Mouse (Mus musculus) T-helper 17 cell (primary cell): Measurements from ENCODE around the gene Sugct.
"Not testable (repeated sequence)": the region's sequence is repeated elsewhere in the genome, so short reads cannot be mapped to it uniquely, and the experiment has no call there.

ENCODE experiments used
- in situ Hi-C, 2 experiments: fragments of 300-600 bp; cut with MboI, MseI; formaldehyde crosslinking; loops; 1 replicate in 1 of 2; 2 replicates in 1 of 2; pipeline ENCODE4 v1.15.1; 2025; ENCODE audit warnings: high pct_unique_total_duplicates in 2 of 2

The Sugct gene

GRCm38 (mm10) chr13:17624976-17625375 lies 70.4 kb downstream of the Sugct start:
- in situ Hi-C loops = no loop called here

GRCm38 (mm10) chr13:17606217-17606616 lies 89.1 kb downstream of the Sugct start:
- in situ Hi-C loops = no loop called here

- in situ Hi-C loops = no loop called here
Measured at GRCm38 (mm10) chr13:17604670-17605069, 90.7 kb downstream of the Sugct start.

GRCm38 (mm10) chr13:17603756-17604155 lies 91.6 kb downstream of the Sugct start:
- in situ Hi-C loops = no loop called here

GRCm38 (mm10) chr13:17585267-17585913 lies 110.0 kb downstream of the Sugct start:
- in situ Hi-C loops = no loop called here

GRCm38 (mm10) chr13:17584804-17585203 lies 110.5 kb downstream of the Sugct start:
- in situ Hi-C loops = no loop called here

GRCm38 (mm10) chr13:17581684-17582083 lies 113.7 kb downstream of the Sugct start:
- in situ Hi-C loops = no loop called here

- in situ Hi-C loops = no loop called here
Measured at GRCm38 (mm10) chr13:17559357-17559756, 136.0 kb downstream of the Sugct start.

GRCm38 (mm10) chr13:17536341-17536740 lies 159.0 kb downstream of the Sugct start:
- in situ Hi-C loops = no loop called here

GRCm38 (mm10) chr13:17534871-17535270 lies 160.5 kb downstream of the Sugct start:
- in situ Hi-C loops = no loop called here

GRCm38 (mm10) chr13:17534469-17534868 lies 160.9 kb downstream of the Sugct start:
- in situ Hi-C loops = no loop called here

- in situ Hi-C loops = no loop called here
Measured at GRCm38 (mm10) chr13:17511184-17511778, 184.1 kb downstream of the Sugct start.

GRCm38 (mm10) chr13:17494936-17495335 lies 200.4 kb downstream of the Sugct start:
- in situ Hi-C loops = no loop called here

GRCm38 (mm10) chr13:17494056-17494574 lies 201.2 kb downstream of the Sugct start:
- in situ Hi-C loops = no loop called here

- in situ Hi-C loops = not testable (repeated sequence)
Measured at GRCm38 (mm10) chr13:17457981-17458380, 237.4 kb downstream of the Sugct start.

- in situ Hi-C loops = loop anchor here (10.0 to 25.0 kb wide), 2 partner anchors 1420 to 1428 kb away; partner anchors contain the start of gene Inhba (in 1 of the 2)
Measured at GRCm38 (mm10) chr13:17432139-17432916, 263.0 kb downstream of the Sugct start.

- in situ Hi-C loops = loop anchor here in 1 of 2 experiments (10.0 kb wide), 1 partner anchor 1437 kb away; no protein-coding TSS in a partner anchor
Measured at GRCm38 (mm10) chr13:17421875-17422274, 273.5 kb downstream of the Sugct start.

GRCm38 (mm10) chr13:17420557-17420956 lies 274.8 kb downstream of the Sugct start:
- in situ Hi-C loops = loop anchor here in 1 of 2 experiments (10.0 kb wide), 1 partner anchor 1436 kb away; no protein-coding TSS in a partner anchor

- in situ Hi-C loops = no loop called here
Measured at GRCm38 (mm10) chr13:17342836-17343235, 352.5 kb downstream of the Sugct start.

GRCm38 (mm10) chr13:17335885-17336540 lies 359.3 kb downstream of the Sugct start:
- in situ Hi-C loops = no loop called here

- in situ Hi-C loops = loop anchor here in 1 of 2 experiments (10.0 kb wide), 1 partner anchor 872 kb away; no protein-coding TSS in a partner anchor
Measured at GRCm38 (mm10) chr13:17326863-17327262, 368.5 kb downstream of the Sugct start.
